Mouse (Mus musculus): Measurements from ENCODE around the gene Dgki. TPM values are rescaled to one million over a fixed set of nuclear protein-coding genes. Genes with fewer than 3 reads are reported as not detected.

Gene Dgki
- polyA plus RNA-seq, 1 experiment from 2014 or later, result 0.60 TPM

GRCm38 (mm10) chr6:37325906-37326602, 26.1 kb upstream of the Dgki start:
- no peak for ATAC-seq (ENCODE audit: borderline replicate concordance, extremely low read depth, low FRiP score, low TSS enrichment)
- WGBS, result 90% methylated on average over 9 of the region's 9 CpGs

GRCm38 (mm10) chr6:37325076-37325475, 25.1 kb upstream of the Dgki start:
- Histone ChIP-seq H3K9me3 (no peaks in the 10 kb centered on the region), H3K27me3 (no peaks in the 10 kb centered on the region), H3K4me1 (peaks cover 14% of the 10 kb centered on the region; the same call in 1 of the 2 replicates), H3K4me3 (no peak overlapping the region), H3K9ac (no peak overlapping the region), H3K4me2 (no peak overlapping the region), H3K36me3 (peaks cover 7% of the 10 kb centered on the region; the same call in 1 of the 2 replicates), H3K27ac (no peak overlapping the region)
- ATAC-seq (ENCODE audit: borderline replicate concordance, extremely low read depth, low FRiP score, low TSS enrichment), result no peak
- 74% methylated on average over 3 of the region's 3 CpGs for WGBS

More at GRCm38 (mm10) chr6:37325906-37326602, 26.1 kb upstream of the Dgki start:
- no peak overlapping the region for H3K4me3 ChIP-seq
- H3K4me1 ChIP-seq, result peaks cover 21% of the 10 kb centered on the region
- H3K27me3 ChIP-seq, result no peaks in the 10 kb centered on the region
- H3K9ac ChIP-seq, result no peak overlapping the region
- H3K9me3 ChIP-seq, result no peaks in the 10 kb centered on the region
- H3K4me2 ChIP-seq, result no peak overlapping the region
- peaks cover 8% of the 10 kb centered on the region; the same call in 1 of the 2 replicates for H3K36me3 ChIP-seq
- peak overlapping the region; percentile 3; the same call in 1 of the 2 replicates for H3K27ac ChIP-seq

GRCm38 (mm10) chr6:37322641-37323040, 22.7 kb upstream of the Dgki start:
- Histone ChIP-seq H3K27me3 (no peaks in the 10 kb centered on the region), H3K36me3 (no peaks in the 10 kb centered on the region), H3K4me3 (no peak overlapping the region), H3K27ac (no peak overlapping the region), H3K9ac (no peak overlapping the region), H3K4me1 (0 out of 2 replicates have a peak, but pooled peaks cover 7% of the 10 kb centered on the region), H3K4me2 (no peak overlapping the region), H3K9me3 (no peaks in the 10 kb centered on the region)
- ATAC-seq (ENCODE audit: borderline replicate concordance, extremely low read depth, low FRiP score, low TSS enrichment), result no peak
- WGBS, result 91% methylated on average over 7 of the region's 7 CpGs

- Histone ChIP-seq H3K4me2 (no peak overlapping the region), H3K4me3 (no peak overlapping the region), H3K27ac (no peak overlapping the region), H3K9ac (no peak overlapping the region), H3K36me3 (no peaks in the 10 kb centered on the region), H3K27me3 (no peaks in the 10 kb centered on the region), H3K4me1 (0 out of 2 replicates have a peak, but pooled peaks cover 7% of the 10 kb centered on the region), H3K9me3 (no peaks in the 10 kb centered on the region)
- no peak for ATAC-seq (ENCODE audit: borderline replicate concordance, extremely low read depth, low FRiP score, low TSS enrichment)
- WGBS, result 89% methylated on average over 9 of the region's 9 CpGs
Measured at GRCm38 (mm10) chr6:37322088-37322487, 22.1 kb upstream of the Dgki start.

GRCm38 (mm10) chr6:37317904-37318303, 17.9 kb upstream of the Dgki start:
- WGBS, result 65% methylated on average over 5 of the region's 5 CpGs

GRCm38 (mm10) chr6:37315440-37315839, 15.5 kb upstream of the Dgki start:
- H3K4me1 ChIP-seq, result no peaks in the 10 kb centered on the region
- no peak for ATAC-seq (ENCODE audit: borderline replicate concordance, extremely low read depth, low FRiP score, low TSS enrichment)
- H3K27ac ChIP-seq, result no peak overlapping the region
- H3K9me3 ChIP-seq, result no peaks in the 10 kb centered on the region
- no peaks in the 10 kb centered on the region for H3K36me3 ChIP-seq
- no peaks in the 10 kb centered on the region for H3K27me3 ChIP-seq
- H3K4me2 ChIP-seq, result no peak overlapping the region
- no peak overlapping the region for H3K9ac ChIP-seq
- no peak overlapping the region for H3K4me3 ChIP-seq

More at GRCm38 (mm10) chr6:37317904-37318303, 17.9 kb upstream of the Dgki start:
- no peak overlapping the region for H3K4me3 ChIP-seq
- ATAC-seq (ENCODE audit: borderline replicate concordance, extremely low read depth, low FRiP score, low TSS enrichment), result no peak
- no peaks in the 10 kb centered on the region for H3K36me3 ChIP-seq
- no peaks in the 10 kb centered on the region for H3K9me3 ChIP-seq
- no peaks in the 10 kb centered on the region for H3K27me3 ChIP-seq
- H3K9ac ChIP-seq, result no peak overlapping the region
- H3K27ac ChIP-seq, result no peak overlapping the region
- H3K4me1 ChIP-seq, result no peaks in the 10 kb centered on the region
- no peak overlapping the region for H3K4me2 ChIP-seq

- no peak overlapping the region for H3K4me2 ChIP-seq
- no peaks in the 10 kb centered on the region for H3K27me3 ChIP-seq
- no peaks in the 10 kb centered on the region for H3K4me1 ChIP-seq
- ATAC-seq (ENCODE audit: borderline replicate concordance, extremely low read depth, low FRiP score, low TSS enrichment), result no peak
- H3K9ac ChIP-seq, result no peak overlapping the region
- H3K36me3 ChIP-seq, result no peaks in the 10 kb centered on the region
- 93% methylated on average over 4 of the region's 4 CpGs for WGBS
- H3K27ac ChIP-seq, result no peak overlapping the region
- H3K4me3 ChIP-seq, result no peak overlapping the region
- no peaks in the 10 kb centered on the region for H3K9me3 ChIP-seq
Measured at GRCm38 (mm10) chr6:37310601-37311000, 10.6 kb upstream of the Dgki start.

- H3K9me3 ChIP-seq, result no peaks in the 10 kb centered on the region
- no peak overlapping the region for H3K4me3 ChIP-seq
- no peak overlapping the region for H3K9ac ChIP-seq
- H3K36me3 ChIP-seq, result no peaks in the 10 kb centered on the region
- WGBS, result 91% methylated on average over 1 of the region's 1 CpGs
- H3K27me3 ChIP-seq, result peaks cover 3% of the 10 kb centered on the region
- H3K4me2 ChIP-seq, result no peak overlapping the region
- H3K27ac ChIP-seq, result no peak overlapping the region
- no peak for ATAC-seq (ENCODE audit: borderline replicate concordance, extremely low read depth, low FRiP score, low TSS enrichment)
- H3K4me1 ChIP-seq, result no peaks in the 10 kb centered on the region
Measured at GRCm38 (mm10) chr6:37306616-37307015, 6.6 kb upstream of the Dgki start.

GRCm38 (mm10) chr6:37300492-37300891, 508 bp upstream of the Dgki start:
- WGBS, result 13% methylated on average over 13 of the region's 13 CpGs
- Histone ChIP-seq H3K36me3 (no peaks in the 10 kb centered on the region), H3K4me3 (no peak overlapping the region), H3K9ac (no peak overlapping the region), H3K27me3 (peaks cover 51% of the 10 kb centered on the region), H3K4me1 (peaks cover 15% of the 10 kb centered on the region), H3K9me3 (no peaks in the 10 kb centered on the region), H3K4me2 (peak overlapping the region; percentile 96), H3K27ac (no peak overlapping the region)
- ATAC-seq (ENCODE audit: borderline replicate concordance, extremely low read depth, low FRiP score, low TSS enrichment), result no peak

GRCm38 (mm10) chr6:37298982-37299381, 1.0 kb downstream of the Dgki start:
- WGBS, result 37% methylated on average over 4 of the region's 4 CpGs
- peaks cover 15% of the 10 kb centered on the region for H3K4me1 ChIP-seq
- peak overlapping the region; percentile 53 for H3K4me3 ChIP-seq
- no peak overlapping the region for H3K27ac ChIP-seq
- H3K9ac ChIP-seq, result no peak overlapping the region
- no peaks in the 10 kb centered on the region for H3K36me3 ChIP-seq
- H3K4me2 ChIP-seq, result peak overlapping the region; percentile 96
- no peaks in the 10 kb centered on the region for H3K9me3 ChIP-seq
- no peak for ATAC-seq (ENCODE audit: borderline replicate concordance, extremely low read depth, low FRiP score, low TSS enrichment)
- peaks cover 51% of the 10 kb centered on the region for H3K27me3 ChIP-seq

GRCm38 (mm10) chr6:37297744-37298482, 2.1 kb downstream of the Dgki start:
- Histone ChIP-seq H3K27me3 (peaks cover 51% of the 10 kb centered on the region), H3K9ac (no peak overlapping the region), H3K9me3 (no peaks in the 10 kb centered on the region), H3K4me1 (peaks cover 15% of the 10 kb centered on the region), H3K4me3 (no peak overlapping the region), H3K27ac (no peak overlapping the region), H3K4me2 (no peak overlapping the region), H3K36me3 (no peaks in the 10 kb centered on the region)
- no peak for ATAC-seq (ENCODE audit: borderline replicate concordance, extremely low read depth, low FRiP score, low TSS enrichment)
- WGBS, result 48% methylated on average over 8 of the region's 8 CpGs

- 62% methylated on average over 2 of the region's 2 CpGs for WGBS
- Histone ChIP-seq H3K27ac (no peak overlapping the region), H3K4me1 (no peaks in the 10 kb centered on the region), H3K27me3 (peaks cover 3% of the 10 kb centered on the region; the same call in 1 of the 2 replicates), H3K9me3 (no peaks in the 10 kb centered on the region), H3K36me3 (no peaks in the 10 kb centered on the region), H3K4me3 (no peak overlapping the region), H3K4me2 (no peak overlapping the region), H3K9ac (no peak overlapping the region)
- ATAC-seq (ENCODE audit: borderline replicate concordance, extremely low read depth, low FRiP score, low TSS enrichment), result no peak
Measured at GRCm38 (mm10) chr6:37292068-37292467, 7.9 kb downstream of the Dgki start.

Measured in lung, embryonic 15.5 days (tissue).